Mouse (Mus musculus) kidney, adult 2 months (tissue): ENCODE measurements at regions not wholly inside any gene's neighbourhood (a gene's known extent, or its start where the extent isn't known, plus 50 kb on each side); places are given as distances from the start of the nearest gene placed in this dataset.

ENCODE experiments used
- DNase-seq: peaks from one replicate; pipeline ENCODE4 v3.0.0; 2021
- H3K27ac ChIP-seq: fragments of 200-500 bp; 2 replicates; pipeline ENCODE4 v1.5.1; 2012; ENCODE audit warnings: low read depth, low read length, control low read depth, inconsistent platforms; ENCODE audit not compliant: insufficient read depth
- H3K27me3 ChIP-seq: fragments of 200-500 bp; replicated peaks from 2 replicates; pipeline ENCODE4 v1.6.1; 2012; ENCODE audit warnings: mild to moderate bottlenecking, moderate library complexity, low read length, inconsistent platforms; ENCODE audit not compliant: control insufficient read depth, insufficient read depth
- H3K36me3 ChIP-seq: fragments of 200-500 bp; 2 replicates; pipeline ENCODE4 v1.6.1; 2012; ENCODE audit warnings: mild to moderate bottlenecking, moderate library complexity, low read length, inconsistent platforms; ENCODE audit not compliant: control insufficient read depth, insufficient read depth
- H3K4me1 ChIP-seq: fragments of 200-500 bp; 2 replicates; pipeline ENCODE4 v1.6.1; 2011; ENCODE audit warnings: low read length; ENCODE audit not compliant: control insufficient read depth, insufficient read depth
- H3K4me3 ChIP-seq: fragments of 200-500 bp; 2 replicates; pipeline ENCODE4 v1.5.1; 2011; ENCODE audit warnings: mild to moderate bottlenecking, low read depth, low read length, control low read depth; ENCODE audit not compliant: insufficient read depth
- CTCF ChIP-seq: fragments of 200-500 bp; conservative IDR thresholded peaks from 2 replicates; pipeline ENCODE4 v1.5.1; 2011; ENCODE audit warnings: low read depth, mild to moderate bottlenecking, control low read depth, low read length, moderate library complexity, mixed read lengths; ENCODE audit not compliant: insufficient read depth, insufficient read length
- POLR2A ChIP-seq: fragments of 200-500 bp; IDR thresholded peaks from one replicate; pipeline ENCODE4 v1.6.1; 2011; ENCODE audit warnings: low read depth, low read length, control low read depth
- WGBS: fragments of 180-500 bp; shearing (Covaris S2); methylation state at CpG from one replicate; pipeline ENCODE4 v1.1.7; 2018; 5-methylcytosine and 5-hydroxymethylcytosine counted together

DNA sequence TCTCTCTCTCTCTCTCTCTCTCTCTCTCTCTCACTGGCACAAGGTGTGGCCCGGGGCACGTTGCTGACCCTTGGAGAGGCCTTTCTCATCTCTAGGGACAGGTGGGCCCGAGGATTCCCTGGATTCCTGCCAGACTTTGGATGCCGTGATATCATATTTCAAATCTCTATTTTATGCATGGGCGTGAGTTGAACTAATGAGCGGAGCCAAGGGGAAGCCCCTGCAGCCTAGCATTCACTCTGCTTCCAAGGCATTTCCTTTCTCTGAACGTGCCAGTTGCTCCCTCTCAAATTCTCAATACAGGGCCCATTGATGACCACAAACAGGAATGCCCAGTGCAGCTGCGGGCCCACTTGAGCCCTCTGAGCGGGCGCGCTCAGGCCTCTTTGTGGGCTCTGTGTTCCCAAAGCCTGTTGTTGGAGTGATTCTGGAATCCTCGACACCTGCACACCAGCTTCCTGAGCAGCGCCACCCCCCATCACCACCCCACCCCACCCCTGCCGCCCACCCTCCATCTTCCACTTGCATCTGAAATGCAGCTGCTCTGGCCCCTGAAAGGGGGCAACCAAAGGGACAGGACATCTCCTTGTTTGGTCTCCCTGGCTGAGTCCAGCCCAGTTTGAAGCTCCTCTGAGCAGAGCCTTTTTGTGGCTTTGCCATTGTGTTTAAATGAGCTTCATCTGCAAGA, 175.0 kb upstream of the Lpp start:
- no peak overlapping the region for H3K27ac ChIP-seq
- no peak for DNase-seq
- H3K4me1 ChIP-seq: no peaks in the 10 kb centered on the region; the same call in 1 of the 2 replicates
- H3K4me3 ChIP-seq: no peak overlapping the region
- H3K27me3 ChIP-seq: no peaks in the 10 kb centered on the region
- TF ChIP-seq CTCF (no peak), POLR2A (no peak)
- 66% methylated on average over 14 of the region's 14 CpGs for WGBS
- no peaks in the 10 kb centered on the region for H3K36me3 ChIP-seq

DNA sequence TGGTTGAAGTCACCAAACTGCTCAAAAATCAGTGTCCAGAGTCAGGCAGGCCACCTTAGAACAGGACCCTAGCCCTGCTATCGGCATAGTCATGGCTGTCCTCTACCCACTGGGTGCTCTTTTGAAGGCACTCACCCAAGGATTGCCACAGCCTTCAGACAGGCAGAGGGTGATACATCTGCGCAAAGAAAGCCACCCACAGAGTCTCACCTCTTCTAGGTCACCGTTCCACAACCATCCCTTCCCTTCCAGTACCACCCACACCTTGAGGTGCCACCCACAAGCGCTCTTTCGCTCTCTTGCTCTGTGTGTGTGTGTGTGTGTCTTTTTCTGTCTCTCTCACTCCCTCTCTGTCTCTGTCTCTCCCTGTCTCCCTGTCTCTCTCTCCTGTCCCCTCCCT, 176.5 kb upstream of the Lpp start:
- no peaks in the 10 kb centered on the region for H3K36me3 ChIP-seq
- no peaks in the 10 kb centered on the region; the same call in 1 of the 2 replicates for H3K4me1 ChIP-seq
- no peak for DNase-seq
- TF ChIP-seq POLR2A (no peak), CTCF (no peak)
- 95% methylated on average over 5 of the region's 5 CpGs for WGBS
- no peak overlapping the region for H3K27ac ChIP-seq
- no peak overlapping the region for H3K4me3 ChIP-seq
- no peaks in the 10 kb centered on the region for H3K27me3 ChIP-seq

DNA sequence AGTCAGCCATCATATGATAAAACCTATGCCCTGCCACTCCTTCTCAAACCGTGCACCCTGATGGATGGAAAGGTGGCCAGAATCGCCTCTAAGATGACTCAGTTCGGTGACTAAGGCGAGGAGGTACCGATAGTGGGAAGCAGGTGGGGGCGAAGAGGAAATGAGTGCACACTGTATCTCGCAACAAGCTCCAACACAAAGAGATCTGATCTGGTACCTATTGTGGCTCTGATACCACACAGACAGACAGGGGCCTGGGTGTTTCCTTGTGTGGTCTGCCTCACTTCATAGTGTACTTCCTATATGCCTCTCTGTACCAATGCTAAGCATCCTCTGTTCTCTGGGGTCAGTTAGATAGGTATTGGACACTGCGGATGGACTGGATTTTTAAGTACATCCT, 178.0 kb upstream of the Lpp start:
- H3K27ac ChIP-seq: no peak overlapping the region
- WGBS: 89% methylated on average over 8 of the region's 8 CpGs

DNA sequence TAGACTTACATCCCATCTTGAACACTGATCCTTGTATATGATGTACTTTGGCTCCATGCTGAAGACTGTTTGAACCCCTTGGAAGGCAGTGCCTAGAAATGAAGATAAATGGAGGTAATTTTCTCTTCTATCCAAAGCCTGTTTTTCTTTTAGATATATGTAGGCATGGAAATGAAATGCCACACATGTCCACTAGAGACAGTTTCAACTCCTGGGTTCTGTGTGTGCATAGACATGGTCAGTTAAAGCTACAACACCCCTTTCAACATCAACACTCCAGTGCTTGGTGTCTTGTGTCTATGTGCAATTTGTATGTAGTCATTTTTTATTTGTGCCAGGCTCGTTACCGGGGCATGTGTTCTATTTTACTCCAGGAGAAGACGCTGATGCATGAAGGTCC, 179.7 kb upstream of the Lpp start:
- DNase-seq: no peak
- Histone ChIP-seq H3K4me1 (no peaks in the 10 kb centered on the region), H3K4me3 (no peak overlapping the region), H3K36me3 (no peaks in the 10 kb centered on the region), H3K27me3 (no peaks in the 10 kb centered on the region), H3K27ac (no peak overlapping the region)
- 94% methylated on average over 3 of the region's 3 CpGs for WGBS
- TF ChIP-seq CTCF (no peak), POLR2A (no peak)

More for the DNA sequence above, 178.0 kb upstream of the Lpp start:
- Histone ChIP-seq H3K4me3 (no peak overlapping the region), H3K4me1 (no peaks in the 10 kb centered on the region), H3K27me3 (no peaks in the 10 kb centered on the region), H3K36me3 (no peaks in the 10 kb centered on the region)
- DNase-seq: no peak
- no peak for TF ChIP-seq CTCF
- no peak for TF ChIP-seq POLR2A

DNA sequence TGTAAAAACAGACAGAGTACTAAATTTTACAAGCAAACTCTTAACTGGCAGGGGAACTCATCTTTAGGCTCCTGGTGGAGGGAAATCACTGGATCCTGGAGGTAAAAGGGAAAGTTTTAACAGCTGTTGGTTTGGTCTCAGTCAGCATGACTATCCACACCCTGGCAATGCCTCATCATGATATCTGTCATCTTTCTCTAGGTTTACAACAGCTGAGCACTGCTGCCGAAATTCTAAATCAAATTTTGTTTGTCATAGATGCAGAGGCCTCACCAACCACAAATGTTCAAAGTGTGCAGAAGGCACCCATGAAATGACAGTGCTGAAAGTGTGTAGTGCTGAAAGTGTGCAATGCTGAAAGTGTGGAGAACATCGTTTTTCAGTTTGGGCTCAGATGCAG, 180.6 kb upstream of the Lpp start:
- Histone ChIP-seq H3K27me3 (no peaks in the 10 kb centered on the region), H3K36me3 (no peaks in the 10 kb centered on the region), H3K4me1 (no peaks in the 10 kb centered on the region), H3K27ac (no peak overlapping the region), H3K4me3 (no peak overlapping the region)
- DNase-seq: no peak
- WGBS: 83% methylated on average over 2 of the region's 2 CpGs
- TF ChIP-seq CTCF (no peak), POLR2A (no peak)

DNA sequence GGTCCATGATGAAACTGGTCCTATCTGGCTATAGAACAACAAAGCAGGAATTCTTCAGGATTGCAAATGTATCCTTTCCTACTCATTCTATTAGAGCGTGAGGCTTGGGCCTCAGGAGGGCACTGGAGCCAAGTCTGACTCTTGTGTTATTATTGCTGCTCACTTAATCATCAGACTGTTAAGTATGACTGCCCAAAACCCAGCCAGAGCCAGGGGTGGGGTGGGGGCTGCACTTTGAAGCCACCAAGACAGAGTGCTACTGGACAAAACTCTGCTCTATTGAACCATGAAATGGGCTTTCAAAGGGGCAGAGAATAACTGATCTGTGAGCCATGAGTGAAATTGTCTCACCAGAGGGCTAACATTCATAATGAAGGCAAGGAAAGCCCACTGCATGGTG, 181.7 kb upstream of the Lpp start:
- TF ChIP-seq CTCF (no peak), POLR2A (no peak)
- no peaks in the 10 kb centered on the region for H3K27me3 ChIP-seq
- no peaks in the 10 kb centered on the region for H3K4me1 ChIP-seq
- DNase-seq: no peak
- no peaks in the 10 kb centered on the region for H3K36me3 ChIP-seq
- no peak overlapping the region for H3K4me3 ChIP-seq
- WGBS: 86% methylated on average over 1 of the region's 1 CpGs
- no peak overlapping the region for H3K27ac ChIP-seq

DNA sequence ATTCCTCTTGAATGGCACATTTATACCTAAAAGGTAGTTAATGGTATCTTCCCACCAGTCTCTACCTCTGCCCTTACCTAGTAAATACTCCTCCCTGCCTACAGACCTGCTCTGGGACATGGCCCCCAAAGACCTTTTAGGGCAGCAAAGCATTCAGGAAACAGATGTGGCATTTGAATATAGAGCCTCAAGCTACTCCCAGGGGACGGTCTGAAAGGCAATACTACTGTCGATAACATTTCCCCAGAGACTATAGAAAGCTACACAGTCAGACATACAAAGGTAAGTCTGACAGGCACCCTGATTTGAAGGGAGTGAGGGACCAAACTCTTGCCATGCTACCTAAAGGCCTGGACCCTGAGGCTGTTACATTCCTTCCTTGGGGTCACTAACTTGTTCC, 184.4 kb upstream of the Lpp start:
- DNase-seq: no peak
- TF ChIP-seq CTCF (no peak), POLR2A (no peak)
- Histone ChIP-seq H3K4me1 (no peaks in the 10 kb centered on the region), H3K36me3 (no peaks in the 10 kb centered on the region), H3K4me3 (no peak overlapping the region), H3K27ac (no peak overlapping the region), H3K27me3 (no peaks in the 10 kb centered on the region)
- WGBS: 85% methylated on average over 2 of the region's 2 CpGs
